Comparison of ENCODE assay signal across 15 mouse cellular contexts in genomic region chr14:105288529-105288928, GRCm38 (mm10). TPM values are rescaled to one million over a fixed set of nuclear protein-coding genes. Genes with fewer than 3 reads are reported as not detected.
DNase-seq lines count a peak whose midpoint lies in the region; ATAC-seq and TF ChIP-seq lines count a peak whose summit lies in the region.
"Had no signal": no experiment of that assay in that cellular context is flagged by ENCODE, and none has a peak within 500 bp of the region (broad histone marks: within the 10 kb centered on the region; RNA-seq: fewer than 3 reads in every experiment).

No protein-coding gene starts in this region.

- H3K27me3 ChIP-seq in liver, embryonic 12.5 days (replicated peaks): no peaks in the 10 kb centered on the region
- H3K27me3 ChIP-seq in G1E (ENCODE audit: insufficient read depth, low read length): no peaks in the 10 kb centered on the region
- H3K27me3 ChIP-seq in liver, embryonic 16.5 days (ENCODE audit: control insufficient read depth, insufficient read depth, low read depth, low read length): no peaks in the 10 kb centered on the region
- no peaks in the 10 kb centered on the region for H3K27me3 ChIP-seq in splenic B cell, adult 2 months (ENCODE audit: control insufficient read depth, insufficient read depth, low read length, poor library complexity, severe bottlenecking)
- H3K27me3 ChIP-seq: embryonic facial prominence, embryonic 12.5 days; hindbrain, embryonic 12.5 days had no signal

- no peak overlapping the region for H3K9ac ChIP-seq in liver, embryonic 12.5 days
- H3K9ac ChIP-seq in liver, embryonic 16.5 days (ENCODE audit: low read depth, low read length): no peak overlapping the region
- H3K9ac ChIP-seq: embryonic facial prominence, embryonic 12.5 days; hindbrain, embryonic 12.5 days; liver, embryonic 14.5 days had no signal

- no peaks in the 10 kb centered on the region for H3K9me3 ChIP-seq in liver, embryonic 12.5 days (replicated peaks)
- no peaks in the 10 kb centered on the region for H3K9me3 ChIP-seq in G1E (replicated peaks)
- H3K9me3 ChIP-seq in liver, embryonic 16.5 days (replicated peaks; ENCODE audit: control insufficient read depth, low read length): no peaks in the 10 kb centered on the region
- H3K9me3 ChIP-seq: embryonic facial prominence, embryonic 12.5 days; hindbrain, embryonic 12.5 days had no signal

- TF ChIP-seq CTCF in G1E (IDR thresholded peaks at IDR 0.05; ENCODE audit: low read depth, low read length): no peak

- no peak overlapping the region for H3K4me3 ChIP-seq in liver, embryonic 12.5 days
- H3K4me3 ChIP-seq in G1E (ENCODE audit: low read depth, low read length): no peak overlapping the region
- no peak overlapping the region for H3K4me3 ChIP-seq in liver, embryonic 16.5 days (ENCODE audit: low read depth, low read length)
- H3K4me3 ChIP-seq: embryonic facial prominence, embryonic 12.5 days; hindbrain, embryonic 12.5 days had no signal

- no peak overlapping the region for H3K27ac ChIP-seq in liver, embryonic 12.5 days
- H3K27ac ChIP-seq in liver, embryonic 16.5 days (ENCODE audit: low read length): no peak overlapping the region
- H3K27ac ChIP-seq: embryonic facial prominence, embryonic 12.5 days; hindbrain, embryonic 12.5 days; liver, embryonic 14.5 days had no signal

- DNase-seq in liver (no peak), G1E (ENCODE audit: low spot score) (no peak)
- peak; percentile 44 for DNase-seq in splenic B cell, adult 2 months (ENCODE audit: low read depth, low spot score)
- no peak for DNase-seq in kidney, adult 8-10 months
- DNase-seq: adrenal gland, postnatal 14 days; cerebellum, postnatal 36 days; kidney, adult 2 months; thymus, postnatal 25 days had no signal

- no peak overlapping the region for H3K4me2 ChIP-seq in liver, embryonic 12.5 days
- H3K4me2 ChIP-seq in liver, embryonic 16.5 days (ENCODE audit: low read depth, low read length): no peak overlapping the region
- H3K4me2 ChIP-seq: embryonic facial prominence, embryonic 12.5 days; hindbrain, embryonic 12.5 days; midbrain, embryonic 11.5 days had no signal

- peaks cover 18% of the 10 kb centered on the region for H3K36me3 ChIP-seq in liver, embryonic 12.5 days
- peaks cover 37% of the 10 kb centered on the region for H3K36me3 ChIP-seq in G1E (replicated peaks)
- no peaks in the 10 kb centered on the region; the same call in 1 of the 2 replicates for H3K36me3 ChIP-seq in liver, embryonic 16.5 days (ENCODE audit: control insufficient read depth, insufficient read depth)
- 0 out of 2 replicates have a peak, but pooled peaks cover 1% of the 10 kb centered on the region for H3K36me3 ChIP-seq in splenic B cell, adult 2 months (ENCODE audit: control insufficient read depth, insufficient read depth, low read length, poor library complexity, severe bottlenecking)

- 70% methylated on average over 4 of the region's 4 CpGs for whole genome bisulfite sequencing in liver, embryonic 12.5 days (ENCODE audit: insufficient replicate concordance)
- 62% methylated on average over 4 of the region's 4 CpGs for WGBS in liver, embryonic 16.5 days (ENCODE audit: insufficient replicate concordance)

- no peaks in the 10 kb centered on the region for H3K4me1 ChIP-seq in liver, embryonic 12.5 days
- H3K4me1 ChIP-seq in G1E (ENCODE audit: insufficient read depth, low read depth, low read length): peaks cover 15% of the 10 kb centered on the region
- no peaks in the 10 kb centered on the region for H3K4me1 ChIP-seq in liver, embryonic 16.5 days (ENCODE audit: control insufficient read depth, low read depth, low read length)
- H3K4me1 ChIP-seq: embryonic facial prominence, embryonic 12.5 days had no signal

- peak; percentile 47; the same call in 1 of the 2 replicates for ATAC-seq in liver, embryonic 12.5 days
- peak; percentile 74 for ATAC-seq in G1E (ENCODE audit: extremely low read depth, insufficient number of reproducible peaks, low FRiP score, poor library complexity, severe bottlenecking)
- peak; percentile 37; the same call in 1 of the 2 replicates for ATAC-seq in liver, embryonic 16.5 days (ENCODE audit: low read depth)
- ATAC-seq in inflammation-experienced regulatory T-cells, adult 6 months: no peak

RNA-seq across cellular contexts. Expression of gene Ndfip2, which starts 30.2 kb away (rescaled TPM):
- polyA plus RNA-seq in liver, embryonic 12.5 days (2016; fragmentation: Nextera tagmentation; extraction: Ambion mirVana): 26.4 and 27.0 TPM in 2 replicates
- total RNA-seq in G1E (2014; fragmentation: Nextera tagmentation) (36.2 and 39.2 TPM in 2 replicates), G1E (2017) (42.6 and 53.0 TPM in 2 replicates)
- 10.2 and 12.6 TPM in 2 replicates for polyA plus RNA-seq in G1E (2012)
- 26.5 and 26.7 TPM in 2 replicates for polyA plus RNA-seq in liver, embryonic 16.5 days (2015; fragmentation: Nextera tagmentation; extraction: Ambion mirVana)
- 10 to 100 TPM; 40.2 to 58.3 (median 41.3) TPM for polyA plus RNA-seq in inflammation-experienced regulatory T-cells, adult 6 months (2017; shearing (Covaris generic))
